Comparison of ENCODE assay signal across 24 mouse cellular contexts in the genomic region with DNA sequence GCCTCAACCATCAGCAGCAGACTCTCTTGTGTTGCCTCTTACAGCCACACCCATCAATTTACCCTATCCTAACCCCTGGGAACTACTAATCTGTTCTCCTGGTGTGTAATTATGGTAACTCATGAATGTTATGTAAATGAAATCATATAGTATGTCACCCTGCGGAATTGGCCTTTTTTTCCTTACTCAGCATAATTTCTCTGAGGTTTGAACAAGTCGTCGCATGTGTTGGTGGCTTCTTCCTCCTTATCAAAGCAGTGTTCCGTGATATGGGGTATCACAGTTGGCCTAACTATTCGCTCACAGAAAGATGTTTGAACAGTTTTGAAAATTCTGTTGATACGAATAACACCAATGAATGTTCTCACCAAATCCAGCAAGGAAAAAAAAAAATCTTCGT.
"Had no signal": no experiment of that assay in that cellular context is flagged by ENCODE, and none has a peak within 500 bp of the region (broad histone marks: within the 10 kb centered on the region; RNA-seq: fewer than 3 reads in every experiment).

No protein-coding gene starts in this region.

- H3K27ac ChIP-seq: heart, embryonic 10.5 days; hindbrain, embryonic 13.5 days; hindbrain, embryonic 15.5 days; hindbrain, postnatal 0 days; kidney, embryonic 15.5 days; kidney, postnatal 0 days; left cerebral cortex, adult 2 months; limb, embryonic 10.5 days; limb, embryonic 12.5 days; liver, embryonic 13.5 days; liver, embryonic 15.5 days had no signal

- DNase-seq: gastrocnemius, postnatal 14 days; gastrocnemius, postnatal 36 days; heart, adult 18-20 months; heart, postnatal 14 days; heart, postnatal 36 days; kidney, adult 11 months; kidney, adult 2 months; kidney, adult 9 months; kidney, postnatal 14 days; kidney, postnatal 36 days; liver; liver, embryonic 13.5 days; liver, postnatal 0 days had no signal

- H3K4me1 ChIP-seq: liver, embryonic 13.5 days had no signal

- H3K9me3 ChIP-seq: heart, embryonic 10.5 days; heart, embryonic 12.5 days; hindbrain, embryonic 13.5 days; hindbrain, embryonic 15.5 days; kidney, embryonic 15.5 days; limb, embryonic 10.5 days; limb, embryonic 12.5 days; liver, embryonic 13.5 days; liver, embryonic 15.5 days had no signal

- H3K36me3 ChIP-seq: heart, embryonic 10.5 days; heart, embryonic 12.5 days; hindbrain, embryonic 13.5 days; hindbrain, embryonic 15.5 days; kidney, embryonic 15.5 days; limb, embryonic 10.5 days; limb, embryonic 12.5 days; liver, embryonic 13.5 days; liver, embryonic 15.5 days had no signal

- H3K4me3 ChIP-seq: heart, embryonic 10.5 days; heart, embryonic 12.5 days; hindbrain, embryonic 13.5 days; hindbrain, embryonic 15.5 days; kidney, embryonic 15.5 days; left cerebral cortex, adult 2 months; limb, embryonic 10.5 days; limb, embryonic 12.5 days; liver, embryonic 13.5 days; liver, embryonic 15.5 days had no signal

- H3K9ac ChIP-seq: heart, embryonic 12.5 days; hindbrain, embryonic 13.5 days; hindbrain, embryonic 15.5 days; kidney, embryonic 15.5 days; limb, embryonic 12.5 days; liver, embryonic 13.5 days; liver, embryonic 15.5 days; liver, postnatal 0 days had no signal
